Mouse (Mus musculus): ENCODE data around the gene Slc3a2. TPM values are rescaled to one million over a fixed set of nuclear protein-coding genes. Genes with fewer than 3 reads are reported as not detected.
"Not testable (repeated sequence)": the region's sequence is repeated elsewhere in the genome, so short reads cannot be mapped to it uniquely, and the experiment has no call there.

Slc3a2 gene
- total and polyA plus RNA-seq, 3 experiments, result 269 to 478 (median 284) TPM

- H3K9ac ChIP-seq (ENCODE audit: insufficient read depth, low read depth), result peak overlapping the region; percentile 69; the same call in 1 of the 2 replicates
- no peak overlapping the region for H3K4me3 ChIP-seq (replicated peaks in 1 of 3; ENCODE audit: low read depth in 2 of 3, low read length in 2 of 3, poor library complexity in 1 of 3)
- peaks cover 0 to 42% of the 10 kb centered on the region in 2 experiments; a peak in 2 of 4 replicates for H3K4me1 ChIP-seq (ENCODE audit: control insufficient read depth in 1 of 2, insufficient read depth in 2 of 2)
- in situ Hi-C loops (cut with MboI; ENCODE audit: low pct_ligation_motif_present, low pct_unique_long_range_greater_than_20kb, low sequenced_read_pairs), result no loop called here
- no peaks in the 10 kb centered on the region for H3K27me3 ChIP-seq (replicated peaks)
- H3K79me2 ChIP-seq (replicated peaks; ENCODE audit: control insufficient read depth, extremely low read depth, insufficient read depth, poor library complexity, severe bottlenecking), result peaks cover 40% of the 10 kb centered on the region
- TF ChIP-seq NRF1 (IDR thresholded peaks at IDR 0.05; ENCODE audit: low read depth, low read length), result no peak
- peak; percentile 91 for TF ChIP-seq MAFK (IDR thresholded peaks at IDR 0.05; ENCODE audit: insufficient replicate concordance, low read length)
- TF ChIP-seq CHD2 (IDR thresholded peaks at IDR 0.05; ENCODE audit: low read length), result no peak
- TF ChIP-seq MXI1 (IDR thresholded peaks at IDR 0.05; ENCODE audit: low read depth, low read length), result 0 out of 2 replicates have a peak, but pooled peaks have one; percentile 10
- no peak for TF ChIP-seq PAX5 (IDR thresholded peaks at IDR 0.05; ENCODE audit: low read length)
- TF ChIP-seq JUND (conservative IDR thresholded peaks at IDR 0.05; ENCODE audit: low read depth, low read length), result no peak
- TF ChIP-seq ZNF384 (IDR thresholded peaks at IDR 0.05; ENCODE audit: low read depth, low read length), result no peak
- no peak for TF ChIP-seq HCFC1 (IDR thresholded peaks at IDR 0.05; ENCODE audit: low read depth, low read length)
- TF ChIP-seq ELF1 (IDR thresholded peaks at IDR 0.05; ENCODE audit: low read depth, low read length), result no peak
- TF ChIP-seq MYC (IDR thresholded peaks at IDR 0.05; ENCODE audit: low read depth, low read length), result no peak
- TF ChIP-seq JUN (IDR thresholded peaks at IDR 0.05; ENCODE audit: insufficient read depth, low read depth, low read length), result no peak
- H3K9me3 ChIP-seq (replicated peaks; ENCODE audit: low read length), result no peaks in the 10 kb centered on the region
- DNase-seq (ENCODE audit: extremely low read depth), result no peak
- H3K27ac ChIP-seq (ENCODE audit: insufficient read depth, low read depth), result no peak overlapping the region
- H3K36me3 ChIP-seq (replicated peaks in 1 of 2; ENCODE audit: control insufficient read depth in 1 of 2, insufficient read depth in 1 of 2, low read length in 1 of 2), result peaks cover 22 to 26% of the 10 kb centered on the region in 2 experiments
- dilution Hi-C loops (cut with MboI; ENCODE audit: extremely low pct_ligation_motif_present, extremely low pct_unique_long_range_greater_than_20kb, low sequenced_read_pairs), result no loop called here
- H3K4me2 ChIP-seq (ENCODE audit: insufficient read depth, low read depth, poor library complexity, severe bottlenecking), result peak overlapping the region; percentile 25; the same call in 1 of the 2 replicates
These were observed 1.8 kb downstream of the Slc3a2 start for GRCm38 (mm10) chr19:8721378-8721777.

- H3K9ac ChIP-seq (ENCODE audit: insufficient read depth, low read depth); in situ Hi-C loops (cut with MboI; ENCODE audit: low pct_ligation_motif_present, low pct_unique_long_range_greater_than_20kb, low sequenced_read_pairs); dilution Hi-C loops (cut with MboI; ENCODE audit: extremely low pct_ligation_motif_present, extremely low pct_unique_long_range_greater_than_20kb, low sequenced_read_pairs); H3K9me3 ChIP-seq (replicated peaks; ENCODE audit: low read length); H3K36me3 ChIP-seq (replicated peaks in 1 of 2; ENCODE audit: control insufficient read depth in 1 of 2, insufficient read depth in 1 of 2, low read length in 1 of 2); DNase-seq (ENCODE audit: extremely low read depth); H3K4me3 ChIP-seq (replicated peaks in 1 of 3; ENCODE audit: low read depth in 2 of 3, low read length in 2 of 3, poor library complexity in 1 of 3); H3K27ac ChIP-seq (ENCODE audit: insufficient read depth, low read depth); H3K27me3 ChIP-seq (replicated peaks); H3K4me2 ChIP-seq (ENCODE audit: insufficient read depth, low read depth, poor library complexity, severe bottlenecking): not testable (repeated sequence)
- Histone ChIP-seq H3K4me1 (ENCODE audit: control insufficient read depth in 1 of 2, insufficient read depth in 2 of 2) (peaks cover 0 to 56% of the 10 kb centered on the region in 2 experiments; a peak in 2 of 4 replicates), H3K79me2 (replicated peaks; ENCODE audit: control insufficient read depth, extremely low read depth, insufficient read depth, poor library complexity, severe bottlenecking) (peaks cover 20% of the 10 kb centered on the region)
- TF ChIP-seq MYC (IDR thresholded peaks at IDR 0.05; ENCODE audit: low read depth, low read length), result 0 out of 2 replicates have a peak, but pooled peaks have one; percentile 57
- TF ChIP-seq CTCF (conservative IDR thresholded peaks at IDR 0.05 in 1 of 2, IDR thresholded peaks at IDR 0.05 in 1 of 2; ENCODE audit: low read depth in 2 of 2, low read length in 2 of 2), result peak in 1 of 2 experiments; percentile 62; a peak in 2 of 4 replicates
These were observed 4.1 kb downstream of the Slc3a2 start for GRCm38 (mm10) chr19:8719037-8719436.

GRCm38 (mm10) chr19:8718357-8718756, 4.8 kb downstream of the Slc3a2 start:
- dilution Hi-C loops (cut with MboI; ENCODE audit: extremely low pct_ligation_motif_present, extremely low pct_unique_long_range_greater_than_20kb, low sequenced_read_pairs) (no loop called here), in situ Hi-C loops (cut with MboI; ENCODE audit: low pct_ligation_motif_present, low pct_unique_long_range_greater_than_20kb, low sequenced_read_pairs) (no loop called here)
- no peaks in the 10 kb centered on the region for H3K9me3 ChIP-seq (replicated peaks; ENCODE audit: low read length)
- DNase-seq (ENCODE audit: extremely low read depth), result peak; percentile 88
- peak overlapping the region in 1 of 3 experiments; percentile 28 for H3K4me3 ChIP-seq (replicated peaks in 1 of 3; ENCODE audit: low read depth in 2 of 3, low read length in 2 of 3, poor library complexity in 1 of 3)
- peaks cover 0 to 56% of the 10 kb centered on the region in 2 experiments; a peak in 2 of 4 replicates for H3K4me1 ChIP-seq (ENCODE audit: control insufficient read depth in 1 of 2, insufficient read depth in 2 of 2)
- no peak overlapping the region for H3K4me2 ChIP-seq (ENCODE audit: insufficient read depth, low read depth, poor library complexity, severe bottlenecking)
- peaks cover 13% of the 10 kb centered on the region for H3K79me2 ChIP-seq (replicated peaks; ENCODE audit: control insufficient read depth, extremely low read depth, insufficient read depth, poor library complexity, severe bottlenecking)
- no peak overlapping the region for H3K9ac ChIP-seq (ENCODE audit: insufficient read depth, low read depth)
- no peak overlapping the region for H3K27ac ChIP-seq (ENCODE audit: insufficient read depth, low read depth)
- H3K36me3 ChIP-seq (replicated peaks in 1 of 2; ENCODE audit: control insufficient read depth in 1 of 2, insufficient read depth in 1 of 2, low read length in 1 of 2), result no peaks in the 10 kb centered on the region
- H3K27me3 ChIP-seq (replicated peaks), result no peaks in the 10 kb centered on the region
- peak; percentile 37 for TF ChIP-seq SMC3 (IDR thresholded peaks at IDR 0.05; ENCODE audit: low read depth, low read length)
- 0 out of 2 replicates have a peak, but pooled peaks have one; percentile 3 for TF ChIP-seq MAFK (IDR thresholded peaks at IDR 0.05; ENCODE audit: insufficient replicate concordance, low read length)
- TF ChIP-seq MYC (IDR thresholded peaks at IDR 0.05; ENCODE audit: low read depth, low read length), result no peak
- TF ChIP-seq ZNF384 (IDR thresholded peaks at IDR 0.05; ENCODE audit: low read depth, low read length), result peak; percentile 93
- TF ChIP-seq MXI1 (IDR thresholded peaks at IDR 0.05; ENCODE audit: low read depth, low read length), result no peak
- TF ChIP-seq EP300 (IDR thresholded peaks at IDR 0.05; ENCODE audit: low read length), result no peak
- TF ChIP-seq PAX5 (IDR thresholded peaks at IDR 0.05; ENCODE audit: low read length), result no peak
- peak; percentile 64 for TF ChIP-seq RAD21 (IDR thresholded peaks at IDR 0.05; ENCODE audit: low read depth, low read length)
- TF ChIP-seq CTCF (conservative IDR thresholded peaks at IDR 0.05 in 1 of 2, IDR thresholded peaks at IDR 0.05 in 1 of 2; ENCODE audit: low read depth in 2 of 2, low read length in 2 of 2), result peak; percentile 78 to 98
- TF ChIP-seq MEF2A (IDR thresholded peaks at IDR 0.05; ENCODE audit: borderline replicate concordance, low read depth, low read length), result no peak; the same call in 1 of the 2 replicates
- TF ChIP-seq NRF1 (IDR thresholded peaks at IDR 0.05; ENCODE audit: low read depth, low read length), result no peak

All from CH12.LX (cell line).